Mouse (Mus musculus) heart, embryonic 16.5 days (tissue): ENCODE data around the gene Dennd4b. TPM values are rescaled to one million over a fixed set of nuclear protein-coding genes. Genes with fewer than 3 reads are reported as not detected.
A peak's percentile ranks its signal among the peaks of the same experiment; 100 is the strongest.

Experiments
- ATAC-seq: fragments of 200-750 bp; cut with Nextera tagmentation; replicated peaks from 2 replicates; pipeline ENCODE4 v1.8.0; 2017; ENCODE audit warnings: moderate number of reproducible peaks; ENCODE audit not compliant: insufficient read depth, low FRiP score; ENCODE audit errors: extremely low read depth
- H3K27ac ChIP-seq: fragments of 300-500 bp; sonication (generic); 2 replicates; pipeline ENCODE4 v1.5.1; 2014; ENCODE audit warnings: mild to moderate bottlenecking, low read length, control low read depth, moderate library complexity
- H3K27me3 ChIP-seq: fragments of 300-500 bp; sonication (generic); 2 replicates; pipeline ENCODE4 v1.6.1; 2014; ENCODE audit warnings: low read length, mixed read lengths; ENCODE audit not compliant: control insufficient read depth, insufficient read depth
- H3K36me3 ChIP-seq: fragments of 300-500 bp; sonication (generic); 2 replicates; pipeline ENCODE4 v1.6.1; 2014; ENCODE audit not compliant: control insufficient read depth, insufficient read depth
- H3K4me1 ChIP-seq: fragments of 300-500 bp; sonication (generic); 2 replicates; pipeline ENCODE4 v1.6.1; 2014; ENCODE audit warnings: low read length, mixed read lengths; ENCODE audit not compliant: control insufficient read depth, insufficient read depth
- H3K4me2 ChIP-seq: fragments of 300-500 bp; sonication (generic); 2 replicates; pipeline ENCODE4 v1.6.1; 2014; ENCODE audit warnings: low read depth, mild to moderate bottlenecking, control low read depth, low read length
- H3K4me3 ChIP-seq: fragments of 300-500 bp; sonication (generic); 2 replicates; pipeline ENCODE4 v1.5.1; 2014; ENCODE audit warnings: mild to moderate bottlenecking, control low read depth, low read length
- H3K9ac ChIP-seq: fragments of 300-500 bp; sonication (generic); 2 replicates; pipeline ENCODE4 v1.6.1; 2014; ENCODE audit warnings: low read length, control low read depth
- H3K9me3 ChIP-seq: fragments of 300-500 bp; sonication (generic); replicated peaks from 2 replicates; pipeline ENCODE4 v1.6.1; 2016; ENCODE audit warnings: low read length; ENCODE audit not compliant: control insufficient read depth
- WGBS: fragments of 180-500 bp; shearing (Covaris S2); extraction: QIAGEN DNeasy Blood & Tissue Kit; methylation state at CpG from one replicate; pipeline ENCODE4 v1.1.7; 2014; 5-methylcytosine and 5-hydroxymethylcytosine counted together
- polyA plus RNA-seq: library from polyadenylated mRNA; unstranded; fragments of >200 nt; fragmentation: Nextera tagmentation; extraction: Ambion mirVana; gene quantifications from 2 replicates; pipeline ENCODE4 v1.2.1, GENCODE M21; 2015

Gene Dennd4b
- polyA plus RNA-seq, 1 experiment from 2014 or later, result 7.1 TPM

- Histone ChIP-seq H3K27me3 (no peaks in the 10 kb centered on the region), H3K9ac (peak within 1 kb of the TSS; percentile 85), H3K27ac (peak within 1 kb of the TSS; percentile 89), H3K4me3 (peak within 1 kb of the TSS; percentile 70), H3K9me3 (no peaks in the 10 kb centered on the region), H3K4me1 (peaks cover 4% of the 10 kb centered on the region; the same call in 1 of the 2 replicates), H3K36me3 (peaks cover 22% of the 10 kb centered on the region), H3K4me2 (peak within 1 kb of the TSS; percentile 81)
- WGBS, result under 1% methylated on average over 61 of the region's 61 CpGs
- ATAC-seq, result peak; percentile 96
Measured at GRCm38 (mm10) chr3:90231507-90232333, 33.3 kb upstream of the Dennd4b start, which contains the start of gene Jtb. TSS of gene Jtb (plus strand) at chr3:90231597.

GRCm38 (mm10) chr3:90241251-90241650 lies 23.7 kb upstream of the Dennd4b start:
- H3K4me3 ChIP-seq, result no peak overlapping the region
- ATAC-seq, result no peak
- H3K9ac ChIP-seq, result no peak overlapping the region
- no peak overlapping the region for H3K27ac ChIP-seq
- no peaks in the 10 kb centered on the region for H3K27me3 ChIP-seq
- H3K4me2 ChIP-seq, result no peak overlapping the region
- H3K9me3 ChIP-seq, result no peaks in the 10 kb centered on the region
- H3K4me1 ChIP-seq, result peaks cover 10% of the 10 kb centered on the region
- 81% methylated on average over 2 of the region's 2 CpGs for WGBS
- peaks cover 5% of the 10 kb centered on the region; the same call in 1 of the 2 replicates for H3K36me3 ChIP-seq

- H3K27me3 ChIP-seq, result no peaks in the 10 kb centered on the region
- 87% methylated on average over 10 of the region's 10 CpGs for WGBS
- ATAC-seq, result no peak
Measured at GRCm38 (mm10) chr3:90241669-90242358, 23.2 kb upstream of the Dennd4b start.

GRCm38 (mm10) chr3:90242984-90243775 lies 21.8 kb upstream of the Dennd4b start, which contains the start of gene Creb3l4:
TSS of gene Creb3l4 (minus strand) at chr3:90243512.
- H3K9ac ChIP-seq, result peak within 1 kb of the TSS; percentile 56
- WGBS, result 9% methylated on average over 19 of the region's 19 CpGs
- no peaks in the 10 kb centered on the region for H3K27me3 ChIP-seq
- H3K9me3 ChIP-seq, result no peaks in the 10 kb centered on the region
- peak within 1 kb of the TSS; percentile 54 for H3K4me3 ChIP-seq
- H3K27ac ChIP-seq, result peak within 1 kb of the TSS; percentile 56
- peak within 1 kb of the TSS; percentile 78 for H3K4me2 ChIP-seq
- no peaks in the 10 kb centered on the region for H3K36me3 ChIP-seq
- peak; percentile 42 for ATAC-seq
- H3K4me1 ChIP-seq, result peaks cover 13% of the 10 kb centered on the region

More at GRCm38 (mm10) chr3:90241669-90242358, 23.2 kb upstream of the Dennd4b start:
- Histone ChIP-seq H3K9ac (no peak overlapping the region), H3K4me2 (no peak overlapping the region), H3K9me3 (no peaks in the 10 kb centered on the region), H3K4me3 (no peak overlapping the region), H3K27ac (no peak overlapping the region), H3K4me1 (peaks cover 10% of the 10 kb centered on the region), H3K36me3 (peaks cover 2% of the 10 kb centered on the region; the same call in 1 of the 2 replicates)

- Histone ChIP-seq H3K4me1 (peaks cover 17% of the 10 kb centered on the region), H3K4me2 (no peak overlapping the region), H3K4me3 (no peak overlapping the region), H3K27ac (no peak overlapping the region), H3K9ac (no peak overlapping the region), H3K27me3 (no peaks in the 10 kb centered on the region), H3K9me3 (no peaks in the 10 kb centered on the region), H3K36me3 (peaks cover 2% of the 10 kb centered on the region; the same call in 1 of the 2 replicates)
- no peak for ATAC-seq
- 65% methylated on average over 2 of the region's 2 CpGs for WGBS
Measured at GRCm38 (mm10) chr3:90245406-90245805, 19.6 kb upstream of the Dennd4b start.

GRCm38 (mm10) chr3:90247630-90247959 lies 17.4 kb upstream of the Dennd4b start:
- Histone ChIP-seq H3K27me3 (no peaks in the 10 kb centered on the region), H3K9ac (peak overlapping the region; percentile 63), H3K4me2 (peak overlapping the region; percentile 82), H3K36me3 (peaks cover 12% of the 10 kb centered on the region), H3K9me3 (no peaks in the 10 kb centered on the region), H3K4me3 (peak overlapping the region; percentile 93), H3K4me1 (peaks cover 17% of the 10 kb centered on the region), H3K27ac (peak overlapping the region; percentile 95)
- 2% methylated on average over 3 of the region's 3 CpGs for WGBS
- ATAC-seq, result no peak

GRCm38 (mm10) chr3:90247960-90248745 lies 16.8 kb upstream of the Dennd4b start, which contains the start of gene Slc39a1:
TSS of gene Slc39a1 (plus strand) at chr3:90248172.
- Histone ChIP-seq H3K4me1 (peaks cover 12% of the 10 kb centered on the region), H3K4me3 (peak within 1 kb of the TSS; percentile 93), H3K27ac (peak within 1 kb of the TSS; percentile 95), H3K9me3 (no peaks in the 10 kb centered on the region), H3K36me3 (peaks cover 12% of the 10 kb centered on the region), H3K9ac (peak within 1 kb of the TSS; percentile 92), H3K4me2 (peak within 1 kb of the TSS; percentile 82), H3K27me3 (no peaks in the 10 kb centered on the region)
- WGBS, result under 1% methylated on average over 43 of the region's 44 CpGs
- ATAC-seq, result peak; percentile 92

GRCm38 (mm10) chr3:90248746-90249100 lies 16.3 kb upstream of the Dennd4b start:
- H3K36me3 ChIP-seq, result peaks cover 12% of the 10 kb centered on the region
- H3K4me1 ChIP-seq, result peaks cover 9% of the 10 kb centered on the region
- peak overlapping the region; percentile 95 for H3K27ac ChIP-seq
- peak overlapping the region; percentile 82 for H3K4me2 ChIP-seq
- H3K9me3 ChIP-seq, result no peaks in the 10 kb centered on the region
- 2% methylated on average over 10 of the region's 10 CpGs for WGBS
- peak overlapping the region; percentile 93 for H3K4me3 ChIP-seq
- no peaks in the 10 kb centered on the region for H3K27me3 ChIP-seq
- H3K9ac ChIP-seq, result peak overlapping the region; percentile 92
- peak; percentile 10; the same call in 1 of the 2 replicates for ATAC-seq
